Mouse (Mus musculus) spleen, adult 2 months (tissue): Measurements from ENCODE around the gene Erich6b.

Source experiments
- CTCF ChIP-seq: fragments of 200-500 bp; IDR thresholded peaks from 2 replicates; pipeline ENCODE4 v1.5.1; 2011; ENCODE audit warnings: mild to moderate bottlenecking, inconsistent platforms; ENCODE audit not compliant: insufficient read depth, insufficient read length, insufficient replicate concordance; ENCODE audit errors: extremely low read depth
- POLR2A ChIP-seq: fragments of 200-500 bp; IDR thresholded peaks from 2 replicates; pipeline ENCODE4 v1.6.1; 2011; ENCODE audit warnings: low read depth, low read length, inconsistent platforms

- TF ChIP-seq CTCF (no peak), POLR2A (no peak)
These were observed 70.6 kb downstream of the Erich6b start for GRCm38 (mm10) chr14:75712687-75713086.
